Mouse (Mus musculus) embryo, embryonic 11.5 days (tissue): ENCODE data around the gene Slmap.

Source experiments
- DNase-seq: peaks from one replicate; pipeline ENCODE4 v3.0.0-alpha.2; 2012; ENCODE audit warnings: low read depth, low spot score

The Slmap gene

GRCm38 (mm10) chr14:26476391-26476790, 58.3 kb downstream of the Slmap start:
- DNase-seq = no peak

DNA sequence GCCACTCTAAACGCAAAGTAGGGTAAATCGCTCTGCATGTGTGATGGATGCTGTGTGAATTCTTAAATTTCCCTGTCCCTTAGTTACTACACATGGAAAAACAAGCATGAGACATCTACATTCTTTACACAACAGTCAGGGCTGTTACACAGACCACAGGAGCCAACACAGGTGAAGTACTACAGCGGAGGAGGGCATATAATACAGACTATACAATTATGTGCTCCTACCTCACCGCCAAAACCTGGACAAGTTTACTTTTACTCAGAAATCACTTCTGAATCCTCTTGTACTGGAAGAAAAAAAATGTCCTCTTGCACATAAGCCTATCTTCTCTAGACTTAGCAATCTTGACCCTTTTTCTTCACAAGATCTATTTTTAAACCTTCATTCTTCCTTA, 66.8 kb downstream of the Slmap start:
- DNase-seq = no peak

DNA sequence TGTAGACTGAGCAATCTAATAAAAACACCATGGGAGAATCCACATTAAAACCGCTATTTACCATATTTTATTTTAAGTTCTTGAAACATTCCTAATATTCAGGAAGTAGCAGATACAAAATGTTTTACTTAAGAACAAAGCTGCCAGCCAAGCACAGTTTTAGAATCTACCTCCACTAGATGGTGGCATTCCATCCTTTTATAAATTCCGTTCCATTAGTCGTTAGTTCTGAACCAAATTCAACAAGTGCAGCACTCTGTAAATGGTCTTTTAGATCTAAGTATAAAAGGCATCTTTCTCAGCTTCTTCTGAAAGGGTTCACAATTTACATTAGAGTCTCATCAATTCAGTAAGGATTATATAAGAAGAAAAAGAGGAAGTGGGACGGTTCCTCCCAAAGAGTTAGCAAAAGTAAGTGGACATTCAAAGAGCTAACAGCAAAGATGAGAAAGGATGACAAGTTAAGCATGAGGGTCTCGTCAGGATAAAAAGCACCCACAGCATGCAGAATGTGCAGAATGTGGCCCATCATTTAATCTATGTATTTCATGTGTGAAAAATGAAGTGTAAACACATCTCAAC, 68.1 kb downstream of the Slmap start:
- DNase-seq = no peak

GRCm38 (mm10) chr14:26465898-26466297, 68.8 kb downstream of the Slmap start:
- no peak for DNase-seq

DNA sequence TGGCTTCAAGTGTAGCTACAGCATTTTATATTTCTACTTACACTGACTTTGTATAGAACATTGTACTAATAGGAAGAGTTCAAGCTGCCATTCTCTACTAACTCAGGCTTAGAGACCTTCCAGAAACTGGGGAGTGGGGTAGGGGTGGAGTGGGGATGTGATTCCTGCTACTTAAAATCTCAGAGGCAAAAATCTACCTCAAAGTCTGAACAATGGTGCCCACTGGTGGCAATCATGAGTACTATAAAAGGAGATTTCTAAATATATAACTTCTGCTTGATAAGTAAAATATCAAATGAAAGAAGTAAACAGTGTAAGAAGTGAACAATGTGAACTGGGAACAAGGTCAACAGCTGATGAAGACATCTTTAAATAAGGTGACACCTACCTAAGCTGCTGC, 75.2 kb downstream of the Slmap start:
- DNase-seq = no peak

- DNase-seq = no peak
Measured at GRCm38 (mm10) chr14:26454851-26455250, 79.9 kb downstream of the Slmap start.

DNA sequence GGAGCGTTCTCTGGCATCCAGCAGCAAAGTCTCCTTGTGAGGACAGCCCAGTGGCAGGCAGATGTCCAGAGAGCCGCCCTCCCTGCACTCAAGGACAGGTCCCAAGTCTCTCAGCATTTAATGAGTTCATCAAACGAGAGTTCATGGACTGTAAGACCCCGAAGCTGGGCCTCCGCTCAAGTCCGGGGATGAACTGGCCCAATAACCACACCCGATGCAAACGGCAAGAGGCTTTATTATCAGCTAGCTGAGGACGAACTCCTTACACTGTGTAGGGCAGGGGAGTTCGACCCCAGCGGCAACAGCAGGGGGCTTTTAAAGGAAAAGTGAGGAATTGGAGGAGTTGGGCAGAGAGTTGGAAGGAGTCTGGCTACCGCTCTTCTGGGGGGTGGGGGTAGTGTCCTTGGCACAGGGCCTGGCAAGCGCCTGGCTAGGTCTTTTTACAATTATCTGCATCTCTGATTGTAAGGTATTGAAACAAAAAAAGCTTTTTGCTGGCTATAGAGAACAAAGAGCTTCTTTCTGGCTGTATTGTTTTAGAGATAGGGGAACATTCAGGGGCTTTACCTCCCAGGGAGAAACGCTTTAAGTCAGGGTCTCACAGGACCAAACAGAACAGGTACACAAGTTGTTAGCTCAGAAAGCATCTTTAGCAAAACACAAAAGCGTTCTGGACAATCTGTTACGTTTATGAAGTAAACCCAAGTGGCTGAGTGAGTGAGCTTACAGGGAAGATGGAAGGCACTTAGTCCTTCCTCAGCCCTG, 84.5 kb downstream of the Slmap start:
- DNase-seq = no peak

DNA sequence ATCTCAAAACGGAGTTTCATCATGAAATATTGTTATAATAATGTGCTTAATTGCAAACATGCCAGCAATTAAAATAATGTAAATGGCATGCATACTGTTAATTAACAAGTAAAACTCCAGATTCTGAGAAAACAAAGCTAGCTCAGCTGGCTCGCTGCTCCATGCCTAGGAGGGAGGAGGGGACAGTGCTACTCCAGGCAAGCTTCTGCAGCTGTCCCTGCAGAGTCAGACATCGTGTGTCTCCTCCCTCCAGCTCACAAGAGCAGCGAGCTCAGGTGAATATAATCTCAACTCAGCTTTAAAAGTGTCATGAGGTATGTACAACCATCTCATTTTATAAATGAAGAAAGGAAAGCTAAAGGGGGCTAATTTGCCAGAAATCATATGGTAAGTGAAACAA, 86.2 kb downstream of the Slmap start:
- no peak for DNase-seq

DNA sequence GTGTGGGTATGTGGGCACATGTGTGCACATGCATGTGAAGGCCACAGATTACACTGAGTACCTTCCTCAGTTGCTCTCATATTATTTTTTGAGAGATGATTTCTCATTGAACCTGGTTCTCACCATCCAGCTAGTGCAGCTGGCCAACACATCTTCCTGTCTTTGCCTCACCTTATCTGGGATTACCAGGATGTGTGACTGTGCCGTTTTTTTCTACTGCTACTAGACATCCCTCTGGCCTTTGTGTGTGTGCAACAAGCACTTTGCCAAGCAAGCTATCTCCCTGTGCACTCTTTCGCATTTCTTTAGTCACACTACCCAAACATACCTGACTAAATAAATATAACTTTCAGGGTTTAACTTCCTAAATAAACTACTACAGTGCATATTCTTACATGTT, 87.5 kb downstream of the Slmap start:
- no peak for DNase-seq

DNA sequence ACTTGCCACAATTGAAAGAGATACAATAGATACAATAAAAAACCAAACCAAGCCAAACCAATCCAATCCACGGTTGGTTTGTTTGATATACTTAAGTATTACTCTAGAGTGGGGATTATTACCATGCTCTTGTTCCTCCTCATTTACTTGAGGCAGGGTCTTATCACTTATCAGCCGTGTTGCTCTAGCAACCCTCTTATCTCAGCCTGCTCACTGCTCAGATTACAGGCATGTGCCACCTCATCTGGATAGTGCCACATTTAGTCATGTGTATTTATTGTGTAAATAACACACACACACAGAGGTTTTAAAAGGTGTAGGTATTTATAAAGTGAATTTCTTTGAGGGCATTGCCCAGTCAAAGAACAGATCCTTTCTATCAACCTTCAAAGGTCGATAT, 88.2 kb downstream of the Slmap start:
- no peak for DNase-seq

DNA sequence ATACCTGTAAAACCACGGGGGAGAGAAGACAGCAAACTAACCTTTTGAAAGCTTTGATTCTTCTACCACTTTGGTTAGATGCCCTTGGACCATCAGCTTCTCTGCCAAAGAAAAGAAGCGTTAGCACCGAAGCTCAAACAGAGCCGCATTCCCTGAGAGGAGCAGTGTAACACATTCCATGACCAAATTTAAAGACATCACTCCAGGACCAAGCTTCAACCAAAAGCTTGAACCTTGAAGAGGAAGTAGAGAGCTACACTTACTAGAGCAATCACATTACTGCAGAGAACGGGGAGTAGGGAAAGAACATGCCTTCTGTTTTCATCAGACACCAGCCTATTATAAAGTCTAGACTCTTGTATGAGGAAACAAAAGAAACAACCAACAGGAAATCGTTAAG, 92.2 kb downstream of the Slmap start:
- no peak for DNase-seq

DNA sequence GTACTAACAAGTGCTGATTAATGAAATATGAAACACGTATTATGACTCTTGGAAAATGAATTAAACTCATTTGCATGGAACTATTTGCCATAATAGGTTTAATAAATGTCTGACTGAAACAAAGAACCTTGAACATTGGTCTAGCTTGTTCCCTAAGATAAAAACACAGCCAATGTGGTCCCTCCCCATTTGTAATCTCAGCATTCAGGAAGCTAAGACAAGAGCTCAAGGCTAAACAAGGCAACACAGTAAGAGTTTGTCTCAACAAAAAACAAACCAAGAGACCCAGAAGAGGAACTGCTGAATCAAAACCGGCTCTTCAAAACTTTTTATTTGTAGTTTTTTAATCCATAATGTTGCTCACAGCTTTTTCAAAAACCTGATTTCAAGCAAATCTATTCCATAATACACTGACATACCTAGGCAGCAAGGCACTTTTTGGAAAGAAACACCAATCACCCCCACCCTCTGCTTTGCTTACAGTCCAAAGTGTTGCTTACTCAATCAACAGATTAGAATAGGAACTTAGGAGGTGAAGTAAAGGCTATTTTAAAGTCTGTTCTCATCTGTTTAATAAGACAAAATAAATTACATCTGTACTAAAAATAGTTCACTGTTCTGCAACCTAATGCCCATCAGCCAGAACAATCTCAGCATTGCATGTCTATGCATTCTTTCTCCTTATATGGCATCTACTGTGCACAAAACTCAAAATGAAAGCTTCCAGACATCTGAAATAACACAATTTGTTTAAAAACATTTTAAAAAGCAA, 93.5 kb downstream of the Slmap start:
- no peak for DNase-seq

- no peak for DNase-seq
Measured at GRCm38 (mm10) chr14:26439996-26440395, 94.7 kb downstream of the Slmap start.

- DNase-seq = no peak
Measured at GRCm38 (mm10) chr14:26437771-26438170, 97.0 kb downstream of the Slmap start.

DNA sequence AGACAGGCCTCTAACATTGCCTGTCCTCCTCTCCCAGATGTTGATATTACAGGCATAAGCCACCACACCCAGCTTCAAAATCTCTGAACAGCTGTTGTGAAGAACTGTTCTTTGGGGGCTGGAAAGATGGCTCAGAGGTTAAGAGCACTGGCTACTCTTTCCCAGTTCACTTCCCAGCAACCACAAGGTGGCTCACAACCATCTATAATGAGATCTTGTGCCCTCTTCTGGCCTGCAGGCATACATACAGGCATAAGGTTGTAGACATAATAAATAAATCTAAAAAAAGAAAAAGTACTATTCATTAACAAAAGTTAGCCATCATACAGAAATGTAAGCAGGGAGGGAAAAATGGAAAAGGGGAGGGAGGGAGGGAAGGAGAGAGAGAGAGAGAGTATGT, 98.4 kb downstream of the Slmap start:
- DNase-seq = no peak

GRCm38 (mm10) chr14:26432320-26432719, 102.4 kb downstream of the Slmap start:
- DNase-seq = no peak

GRCm38 (mm10) chr14:26431919-26432318, 102.8 kb downstream of the Slmap start:
- no peak for DNase-seq

GRCm38 (mm10) chr14:26420231-26420630, 114.5 kb downstream of the Slmap start:
- no peak for DNase-seq

GRCm38 (mm10) chr14:26417956-26418355, 116.8 kb downstream of the Slmap start:
- no peak for DNase-seq

DNA sequence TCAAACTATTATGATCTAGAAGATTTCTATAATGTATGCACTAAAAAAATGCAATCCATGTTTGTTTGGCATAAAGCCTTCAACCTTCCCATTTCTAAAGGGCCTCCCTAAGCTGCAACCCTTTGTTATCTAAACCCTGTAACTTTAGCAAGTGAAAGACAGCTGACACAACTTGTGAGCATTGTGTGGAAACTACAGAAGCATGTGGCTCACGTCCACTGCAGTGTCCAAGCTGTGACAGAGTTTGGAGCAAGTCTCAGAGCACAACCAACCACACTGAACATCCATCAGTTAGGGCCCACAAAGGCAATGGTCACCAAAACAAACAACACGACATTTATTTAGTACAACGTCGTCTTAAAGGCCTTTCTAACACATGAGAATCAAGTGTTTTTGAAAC, 117.6 kb downstream of the Slmap start:
- no peak for DNase-seq

DNA sequence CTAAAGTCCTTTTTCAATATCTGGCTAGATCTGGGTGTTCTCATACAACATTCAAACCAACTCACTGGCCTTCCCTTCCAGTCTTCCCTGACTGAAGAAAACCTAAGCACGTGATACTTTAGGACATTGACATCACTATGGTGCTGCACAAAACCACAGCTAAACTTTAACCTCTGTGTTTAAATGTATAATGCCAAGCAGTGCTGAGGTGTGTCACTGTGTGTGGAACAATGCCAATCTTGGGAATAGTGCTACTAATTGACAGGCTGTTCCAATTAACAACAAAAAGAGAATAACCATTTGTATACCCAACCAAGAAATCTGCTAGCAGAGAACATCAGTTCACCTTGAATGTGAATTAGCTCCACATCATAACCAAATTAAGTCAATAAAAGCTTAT, 121.2 kb downstream of the Slmap start:
- DNase-seq = no peak

GRCm38 (mm10) chr14:26406746-26407145, 128.0 kb downstream of the Slmap start:
- no peak for DNase-seq
